Mouse (Mus musculus) hindbrain, embryonic 12.5 days (tissue): Measurements from ENCODE around the gene Rxfp1. TPM values are rescaled to one million over a fixed set of nuclear protein-coding genes. Genes with fewer than 3 reads are reported as not detected.
"Not testable (repeated sequence)": the region's sequence is repeated elsewhere in the genome, so short reads cannot be mapped to it uniquely, and the experiment has no call there.

Experiments
- ATAC-seq: fragments of 200-750 bp; cut with Nextera tagmentation; 2 replicates; pipeline ENCODE4 v1.8.0; 2017; ENCODE audit warnings: moderate TSS enrichment; ENCODE audit not compliant: low FRiP score
- H3K27ac ChIP-seq: fragments of 300-500 bp; sonication (generic); 2 replicates; pipeline ENCODE4 v1.5.1; 2016; ENCODE audit warnings: mild to moderate bottlenecking
- H3K27me3 ChIP-seq: fragments of 300-500 bp; sonication (generic); 2 replicates; pipeline ENCODE4 v1.6.1; 2016; ENCODE audit warnings: mild to moderate bottlenecking
- H3K36me3 ChIP-seq: fragments of 300-500 bp; sonication (generic); 2 replicates; pipeline ENCODE4 v1.6.1; 2016; ENCODE audit warnings: mild to moderate bottlenecking
- H3K4me1 ChIP-seq: fragments of 300-500 bp; sonication (generic); 2 replicates; pipeline ENCODE4 v1.6.1; 2016
- H3K4me2 ChIP-seq: fragments of 300-500 bp; sonication (generic); replicated peaks from 2 replicates; pipeline ENCODE4 v1.6.1; 2016; ENCODE audit warnings: mild to moderate bottlenecking
- H3K4me3 ChIP-seq: fragments of 300-500 bp; sonication (generic); 2 replicates; pipeline ENCODE4 v1.5.1; 2016; ENCODE audit warnings: mild to moderate bottlenecking
- H3K9ac ChIP-seq: fragments of 300-500 bp; sonication (generic); 2 replicates; pipeline ENCODE4 v1.6.1; 2016; ENCODE audit warnings: mild to moderate bottlenecking, moderate library complexity
- H3K9me3 ChIP-seq: fragments of 300-500 bp; sonication (generic); replicated peaks from 2 replicates; pipeline ENCODE4 v1.6.1; 2016; ENCODE audit warnings: mild to moderate bottlenecking
- WGBS: fragments of 180-500 bp; shearing (Covaris S2); methylation state at CpG from one replicate; pipeline ENCODE4 v1.1.7; 2016; 5-methylcytosine and 5-hydroxymethylcytosine counted together
- polyA plus RNA-seq: library from polyadenylated mRNA; unstranded; fragments of >200 nt; fragmentation: Nextera tagmentation; extraction: Ambion mirVana; gene quantifications from 2 replicates; pipeline ENCODE4 v1.2.1, GENCODE M21; 2016

Rxfp1 gene
- polyA plus RNA-seq, 1 experiment from 2014 or later = not detected

GRCm38 (mm10) chr3:79706436-79706835, 31.2 kb downstream of the Rxfp1 start:
- Histone ChIP-seq H3K4me3 (no peak overlapping the region), H3K27me3 (no peaks in the 10 kb centered on the region), H3K4me2 (no peak overlapping the region), H3K9ac (no peak overlapping the region), H3K9me3 (no peaks in the 10 kb centered on the region), H3K4me1 (no peaks in the 10 kb centered on the region), H3K36me3 (no peaks in the 10 kb centered on the region), H3K27ac (no peak overlapping the region)
- WGBS = 85% methylated on average over 8 of the region's 8 CpGs
- no peak for ATAC-seq

GRCm38 (mm10) chr3:79703135-79703534, 34.5 kb downstream of the Rxfp1 start:
- Histone ChIP-seq H3K36me3 (no peaks in the 10 kb centered on the region), H3K4me3 (no peak overlapping the region), H3K27ac (no peak overlapping the region), H3K27me3 (no peaks in the 10 kb centered on the region), H3K9ac (no peak overlapping the region), H3K4me1 (no peaks in the 10 kb centered on the region), H3K9me3 (no peaks in the 10 kb centered on the region), H3K4me2 (no peak overlapping the region)
- ATAC-seq = no peak
- 88% methylated on average over 4 of the region's 4 CpGs for WGBS

GRCm38 (mm10) chr3:79691957-79692356, 45.7 kb downstream of the Rxfp1 start:
- Histone ChIP-seq H3K4me1 (no peaks in the 10 kb centered on the region), H3K4me2 (no peak overlapping the region), H3K9me3 (no peaks in the 10 kb centered on the region), H3K36me3 (no peaks in the 10 kb centered on the region), H3K27ac (no peak overlapping the region), H3K4me3 (no peak overlapping the region), H3K9ac (no peak overlapping the region), H3K27me3 (no peaks in the 10 kb centered on the region)
- ATAC-seq = no peak
- 92% methylated on average over 2 of the region's 2 CpGs for WGBS

- Histone ChIP-seq H3K4me2 (no peak overlapping the region), H3K4me3 (no peak overlapping the region), H3K4me1 (no peaks in the 10 kb centered on the region), H3K9me3 (no peaks in the 10 kb centered on the region), H3K27ac (no peak overlapping the region), H3K27me3 (no peaks in the 10 kb centered on the region), H3K9ac (no peak overlapping the region), H3K36me3 (no peaks in the 10 kb centered on the region)
- 93% methylated on average over 9 of the region's 9 CpGs for WGBS
- ATAC-seq = no peak
Observed at GRCm38 (mm10) chr3:79690111-79690651, 47.5 kb downstream of the Rxfp1 start.

GRCm38 (mm10) chr3:79688101-79688500, 49.6 kb downstream of the Rxfp1 start:
- H3K9me3 ChIP-seq, H3K4me3 ChIP-seq, ATAC-seq, H3K4me2 ChIP-seq, H3K9ac ChIP-seq, H3K36me3 ChIP-seq, H3K27ac ChIP-seq, H3K4me1 ChIP-seq, H3K27me3 ChIP-seq: not testable (repeated sequence)
- 80% methylated on average over 4 of the region's 4 CpGs for WGBS

GRCm38 (mm10) chr3:79683529-79683928, 54.2 kb downstream of the Rxfp1 start:
- H3K9me3 ChIP-seq = no peaks in the 10 kb centered on the region
- no peak for ATAC-seq
- H3K4me2 ChIP-seq = no peak overlapping the region
- no peak overlapping the region for H3K4me3 ChIP-seq
- no peak overlapping the region for H3K27ac ChIP-seq
- no peak overlapping the region for H3K9ac ChIP-seq
- whole genome bisulfite sequencing = 86% methylated on average over 8 of the region's 8 CpGs
- no peaks in the 10 kb centered on the region for H3K4me1 ChIP-seq
- no peaks in the 10 kb centered on the region for H3K27me3 ChIP-seq
- H3K36me3 ChIP-seq = no peaks in the 10 kb centered on the region

- Histone ChIP-seq H3K27me3 (no peaks in the 10 kb centered on the region), H3K4me3 (no peak overlapping the region), H3K36me3 (no peaks in the 10 kb centered on the region), H3K9ac (no peak overlapping the region), H3K9me3 (no peaks in the 10 kb centered on the region), H3K4me2 (no peak overlapping the region), H3K27ac (no peak overlapping the region), H3K4me1 (no peaks in the 10 kb centered on the region)
- 58% methylated on average over 14 of the region's 14 CpGs for WGBS
- no peak for ATAC-seq
Observed at GRCm38 (mm10) chr3:79682351-79683132, 55.1 kb downstream of the Rxfp1 start.

- Histone ChIP-seq H3K27me3 (no peaks in the 10 kb centered on the region), H3K27ac (no peak overlapping the region), H3K36me3 (no peaks in the 10 kb centered on the region), H3K4me2 (no peak overlapping the region), H3K4me1 (no peaks in the 10 kb centered on the region), H3K9me3 (no peaks in the 10 kb centered on the region), H3K9ac (no peak overlapping the region), H3K4me3 (no peak overlapping the region)
- no peak for ATAC-seq
- 87% methylated on average over 3 of the region's 3 CpGs for WGBS
Observed at GRCm38 (mm10) chr3:79676411-79676810, 61.3 kb downstream of the Rxfp1 start.

- WGBS = 86% methylated on average over 5 of the region's 5 CpGs
- Histone ChIP-seq H3K4me1 (no peaks in the 10 kb centered on the region), H3K9ac (no peak overlapping the region), H3K4me3 (no peak overlapping the region), H3K36me3 (no peaks in the 10 kb centered on the region), H3K27me3 (no peaks in the 10 kb centered on the region), H3K9me3 (no peaks in the 10 kb centered on the region), H3K4me2 (no peak overlapping the region), H3K27ac (no peak overlapping the region)
- ATAC-seq = no peak
Observed at GRCm38 (mm10) chr3:79674641-79675040, 63.0 kb downstream of the Rxfp1 start.

- Histone ChIP-seq H3K36me3 (no peaks in the 10 kb centered on the region), H3K4me3 (no peak overlapping the region), H3K9ac (no peak overlapping the region), H3K9me3 (no peaks in the 10 kb centered on the region), H3K27ac (no peak overlapping the region), H3K4me2 (no peak overlapping the region), H3K27me3 (no peaks in the 10 kb centered on the region), H3K4me1 (no peaks in the 10 kb centered on the region)
- ATAC-seq = no peak
- WGBS = 13% methylated on average over 4 of the region's 4 CpGs
Observed at GRCm38 (mm10) chr3:79673082-79673481, 64.6 kb downstream of the Rxfp1 start.

GRCm38 (mm10) chr3:79672188-79672587, 65.5 kb downstream of the Rxfp1 start:
- H3K9me3 ChIP-seq = no peaks in the 10 kb centered on the region
- no peaks in the 10 kb centered on the region for H3K4me1 ChIP-seq
- H3K27ac ChIP-seq = no peak overlapping the region
- no peak overlapping the region for H3K9ac ChIP-seq
- no peaks in the 10 kb centered on the region for H3K36me3 ChIP-seq
- H3K4me2 ChIP-seq = no peak overlapping the region
- 81% methylated on average over 16 of the region's 16 CpGs for WGBS
- H3K4me3 ChIP-seq = no peak overlapping the region
- ATAC-seq = no peak
- H3K27me3 ChIP-seq = no peaks in the 10 kb centered on the region

GRCm38 (mm10) chr3:79670556-79670955, 67.1 kb downstream of the Rxfp1 start:
- Histone ChIP-seq H3K9me3 (no peaks in the 10 kb centered on the region), H3K36me3 (no peaks in the 10 kb centered on the region), H3K9ac (no peak overlapping the region), H3K4me3 (no peak overlapping the region), H3K4me2 (no peak overlapping the region), H3K27me3 (no peaks in the 10 kb centered on the region), H3K4me1 (no peaks in the 10 kb centered on the region), H3K27ac (no peak overlapping the region)
- no peak for ATAC-seq
- 86% methylated on average over 7 of the region's 7 CpGs for WGBS

- Histone ChIP-seq H3K36me3 (no peaks in the 10 kb centered on the region), H3K4me3 (no peak overlapping the region), H3K4me2 (no peak overlapping the region), H3K4me1 (no peaks in the 10 kb centered on the region), H3K27me3 (peaks cover 5% of the 10 kb centered on the region), H3K27ac (no peak overlapping the region), H3K9ac (no peak overlapping the region), H3K9me3 (no peaks in the 10 kb centered on the region)
- peak; percentile 48; the same call in 1 of the 2 replicates for ATAC-seq
- 41% methylated on average over 9 of the region's 9 CpGs for WGBS
Observed at GRCm38 (mm10) chr3:79664787-79665408, 72.8 kb downstream of the Rxfp1 start.
